Mouse (Mus musculus) hindbrain, embryonic 16.5 days (tissue): ENCODE measurements at regions not wholly inside any gene's neighbourhood (a gene's known extent, or its start where the extent isn't known, plus 50 kb on each side); places are given as distances from the start of the nearest gene placed in this dataset.
"Not testable (repeated sequence)": the region's sequence is repeated elsewhere in the genome, so short reads cannot be mapped to it uniquely, and the experiment has no call there.

Source experiments
- ATAC-seq: fragments of 200-750 bp; cut with Nextera tagmentation; 2 replicates; pipeline ENCODE4 v1.8.0; 2017; ENCODE audit warnings: moderate TSS enrichment, moderate library complexity
- H3K27ac ChIP-seq: fragments of 300-500 bp; sonication (generic); 2 replicates; pipeline ENCODE4 v1.5.1; 2014; ENCODE audit warnings: low read depth, mild to moderate bottlenecking, control low read depth, low read length, moderate library complexity
- H3K27me3 ChIP-seq: fragments of 300-500 bp; sonication (generic); replicated peaks from 2 replicates; pipeline ENCODE4 v1.6.1; 2014; ENCODE audit warnings: low read length; ENCODE audit not compliant: control insufficient read depth, insufficient read depth
- H3K36me3 ChIP-seq: fragments of 300-500 bp; sonication (generic); 2 replicates; pipeline ENCODE4 v1.6.1; 2014; ENCODE audit warnings: mild to moderate bottlenecking, low read length, moderate library complexity, mixed read lengths; ENCODE audit not compliant: control insufficient read depth, insufficient read depth
- H3K4me1 ChIP-seq: fragments of 300-500 bp; sonication (generic); 2 replicates; pipeline ENCODE4 v1.6.1; 2014; ENCODE audit warnings: low read depth, low read length; ENCODE audit not compliant: control insufficient read depth, insufficient read depth
- H3K4me2 ChIP-seq: fragments of 300-500 bp; sonication (generic); 2 replicates; pipeline ENCODE4 v1.6.1; 2014; ENCODE audit warnings: mild to moderate bottlenecking, low read length, control low read depth, moderate library complexity
- H3K4me3 ChIP-seq: fragments of 300-500 bp; sonication (generic); 2 replicates; pipeline ENCODE4 v1.5.1; 2014; ENCODE audit warnings: mild to moderate bottlenecking, low read length, control low read depth, moderate library complexity
- H3K9ac ChIP-seq: fragments of 300-500 bp; sonication (generic); 2 replicates; pipeline ENCODE4 v1.6.1; 2014; ENCODE audit warnings: low read depth, mild to moderate bottlenecking, control low read depth, low read length, moderate library complexity
- H3K9me3 ChIP-seq: fragments of 300-500 bp; sonication (generic); 2 replicates; pipeline ENCODE4 v1.6.1; 2014; ENCODE audit warnings: mild to moderate bottlenecking, low read length, moderate library complexity; ENCODE audit not compliant: control insufficient read depth
- WGBS: fragments of 180-500 bp; shearing (Covaris S2); extraction: QIAGEN DNeasy Blood & Tissue Kit; methylation state at CpG from one replicate; pipeline ENCODE4 v1.1.7; 2014; 5-methylcytosine and 5-hydroxymethylcytosine counted together

DNA sequence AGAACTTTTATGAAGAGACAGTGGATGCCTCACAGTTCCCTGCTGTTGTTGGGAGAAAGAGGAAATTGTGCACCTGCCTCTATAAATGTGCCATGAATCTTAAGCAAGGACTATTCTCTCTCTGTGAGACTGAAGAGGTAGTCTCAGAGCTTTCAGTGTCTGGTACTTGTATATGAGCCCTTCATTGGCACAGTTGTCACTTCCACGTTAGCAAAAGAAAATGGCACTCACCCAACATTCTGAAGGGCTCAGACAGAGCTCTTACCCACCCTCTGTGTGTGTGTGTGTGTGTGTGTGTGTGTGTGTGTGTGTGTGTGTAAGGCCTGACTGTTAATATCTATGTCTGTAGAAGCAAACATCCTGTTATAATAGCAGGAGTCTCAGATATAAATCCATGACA, 75.6 kb upstream of the Lhfpl3 start:
- ATAC-seq, result peak; percentile 45; the same call in 1 of the 2 replicates
- H3K4me3 ChIP-seq, result no peak overlapping the region
- H3K27me3 ChIP-seq, result no peaks in the 10 kb centered on the region
- H3K27ac ChIP-seq, result no peak overlapping the region
- no peak overlapping the region for H3K4me2 ChIP-seq
- H3K9ac ChIP-seq, result no peak overlapping the region
- no peaks in the 10 kb centered on the region for H3K4me1 ChIP-seq
- no peaks in the 10 kb centered on the region for H3K36me3 ChIP-seq
- 47% methylated on average over 1 of the region's 1 CpGs for whole genome bisulfite sequencing
- no peaks in the 10 kb centered on the region for H3K9me3 ChIP-seq

- H3K4me2 ChIP-seq, result no peak overlapping the region
- H3K36me3 ChIP-seq, result no peaks in the 10 kb centered on the region
- H3K9me3 ChIP-seq, result peaks cover 4% of the 10 kb centered on the region; the same call in 1 of the 2 replicates
- ATAC-seq, result no peak
- H3K27ac ChIP-seq, result no peak overlapping the region
- H3K4me1 ChIP-seq, result no peaks in the 10 kb centered on the region
- H3K4me3 ChIP-seq, result no peak overlapping the region
- no peaks in the 10 kb centered on the region for H3K27me3 ChIP-seq
- no peak overlapping the region for H3K9ac ChIP-seq
Measured at GRCm38 (mm10) chr5:22641233-22641632, 91.0 kb upstream of the Orc5 start.

DNA sequence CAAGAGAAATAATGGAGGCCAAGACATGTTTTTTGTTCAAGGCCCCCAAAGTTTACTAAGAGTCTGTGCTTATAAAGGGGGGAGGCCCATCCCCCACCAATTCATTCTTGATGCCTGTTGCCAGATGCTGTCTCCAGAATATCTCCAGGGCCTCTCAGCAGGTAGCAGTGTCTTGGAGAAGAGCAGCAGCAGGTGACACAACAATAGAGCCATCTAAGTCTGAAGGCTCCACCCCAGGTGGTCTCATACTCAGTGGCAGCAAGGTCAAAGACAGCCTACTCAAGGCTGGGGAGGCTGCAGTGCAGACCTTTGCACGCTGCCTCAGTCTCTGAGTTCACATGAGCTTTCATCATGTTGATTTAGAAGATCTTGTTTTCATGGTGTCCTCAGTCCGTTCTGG, 66.8 kb upstream of the Orc5 start:
- H3K4me2 ChIP-seq, H3K9ac ChIP-seq, H3K27ac ChIP-seq, H3K36me3 ChIP-seq, H3K4me3 ChIP-seq, H3K27me3 ChIP-seq, ATAC-seq, H3K4me1 ChIP-seq, H3K9me3 ChIP-seq: not testable (repeated sequence)
- 59% methylated on average over 2 of the region's 2 CpGs for WGBS
